Mouse (Mus musculus) hindbrain, embryonic 14.5 days (tissue): ENCODE data around the gene Dhx58. TPM values are rescaled to one million over a fixed set of nuclear protein-coding genes. Genes with fewer than 3 reads are reported as not detected.

ENCODE experiments used
- ATAC-seq: fragments of 200-750 bp; cut with Nextera tagmentation; 2 replicates; pipeline ENCODE4 v1.8.0; 2017; ENCODE audit warnings: moderate number of reproducible peaks, mild to moderate bottlenecking, moderate TSS enrichment, moderate library complexity; ENCODE audit not compliant: low FRiP score
- DNase-seq: peaks from one replicate; pipeline ENCODE4 v3.0.0-alpha.2; 2015; ENCODE audit warnings: low spot score
- H3K27ac ChIP-seq: fragments of 300-500 bp; sonication (generic); 2 replicates; pipeline ENCODE4 v1.5.1; 2014; ENCODE audit warnings: mild to moderate bottlenecking, moderate library complexity
- H3K27me3 ChIP-seq: fragments of 300-500 bp; sonication (generic); 2 replicates; pipeline ENCODE4 v1.6.1; 2014; ENCODE audit warnings: mild to moderate bottlenecking, low read length, mixed read lengths; ENCODE audit not compliant: control insufficient read depth, insufficient read depth
- H3K36me3 ChIP-seq: fragments of 300-500 bp; sonication (generic); replicated peaks from 2 replicates; pipeline ENCODE4 v1.6.1; 2014; ENCODE audit not compliant: control insufficient read depth, insufficient read depth
- H3K4me1 ChIP-seq: fragments of 300-500 bp; sonication (generic); replicated peaks from 2 replicates; pipeline ENCODE4 v1.6.1; 2014; ENCODE audit warnings: antibody characterized with exemption, low read length, mixed read lengths; ENCODE audit not compliant: control insufficient read depth, insufficient read depth
- H3K4me2 ChIP-seq: fragments of 300-500 bp; sonication (generic); replicated peaks from 2 replicates; pipeline ENCODE4 v1.6.1; 2014; ENCODE audit warnings: mild to moderate bottlenecking, moderate library complexity
- H3K4me3 ChIP-seq: fragments of 300-500 bp; sonication (generic); replicated peaks from 2 replicates; pipeline ENCODE4 v1.5.1; 2014; ENCODE audit warnings: mild to moderate bottlenecking, low read length
- H3K9ac ChIP-seq: fragments of 300-500 bp; sonication (generic); 2 replicates; pipeline ENCODE4 v1.6.1; 2014
- H3K9me3 ChIP-seq: fragments of 300-500 bp; sonication (generic); 2 replicates; pipeline ENCODE4 v1.6.1; 2016; ENCODE audit warnings: low read length; ENCODE audit not compliant: control insufficient read depth
- WGBS: fragments of 180-500 bp; shearing (Covaris S2); extraction: QIAGEN DNeasy Blood & Tissue Kit; methylation state at CpG from one replicate; pipeline ENCODE4 v1.1.7; 2014; 5-methylcytosine and 5-hydroxymethylcytosine counted together
- polyA plus RNA-seq: library from polyadenylated mRNA; unstranded; fragments of >200 nt; fragmentation: Nextera tagmentation; extraction: Ambion mirVana; gene quantifications from 2 replicates; pipeline ENCODE4 v1.2.1, GENCODE M21; 2014

The Dhx58 gene
- polyA plus RNA-seq, 1 experiment from 2014 or later = 1.7 TPM

GRCm38 (mm10) chr11:100710528-100710927 is 6.5 kb upstream of the Dhx58 start:
- no peak overlapping the region for H3K9ac ChIP-seq
- no peak overlapping the region for H3K4me3 ChIP-seq
- no peaks in the 10 kb centered on the region for H3K9me3 ChIP-seq
- ATAC-seq = no peak
- no peak overlapping the region for H3K27ac ChIP-seq
- peaks cover 13% of the 10 kb centered on the region for H3K4me1 ChIP-seq
- WGBS = 91% methylated on average over 15 of the region's 15 CpGs
- no peak for DNase-seq
- H3K27me3 ChIP-seq = no peaks in the 10 kb centered on the region
- H3K36me3 ChIP-seq = peaks cover 54% of the 10 kb centered on the region
- no peak overlapping the region for H3K4me2 ChIP-seq

GRCm38 (mm10) chr11:100709201-100709810 is 5.2 kb upstream of the Dhx58 start:
- H3K4me1 ChIP-seq = peaks cover 13% of the 10 kb centered on the region
- H3K9ac ChIP-seq = no peak overlapping the region
- H3K27me3 ChIP-seq = no peaks in the 10 kb centered on the region
- no peak for DNase-seq
- no peak overlapping the region for H3K4me3 ChIP-seq
- no peak for ATAC-seq
- H3K36me3 ChIP-seq = peaks cover 64% of the 10 kb centered on the region
- H3K9me3 ChIP-seq = no peaks in the 10 kb centered on the region
- H3K4me2 ChIP-seq = no peak overlapping the region
- no peak overlapping the region for H3K27ac ChIP-seq
- 96% methylated on average over 9 of the region's 9 CpGs for WGBS

GRCm38 (mm10) chr11:100705095-100705747 is 1.1 kb upstream of the Dhx58 start:
- peaks cover 59% of the 10 kb centered on the region for H3K36me3 ChIP-seq
- H3K27me3 ChIP-seq = 0 out of 2 replicates have a peak, but pooled peaks cover 7% of the 10 kb centered on the region
- ATAC-seq = no peak
- H3K4me1 ChIP-seq = no peaks in the 10 kb centered on the region
- WGBS = 93% methylated on average over 23 of the region's 23 CpGs
- DNase-seq = no peak
- H3K9ac ChIP-seq = no peak overlapping the region
- no peak overlapping the region for H3K27ac ChIP-seq
- no peak overlapping the region for H3K4me3 ChIP-seq
- H3K9me3 ChIP-seq = no peaks in the 10 kb centered on the region
- H3K4me2 ChIP-seq = no peak overlapping the region

GRCm38 (mm10) chr11:100703366-100703765 is 705 bp downstream of the Dhx58 start:
- H3K4me1 ChIP-seq = no peaks in the 10 kb centered on the region
- WGBS = 70% methylated on average over 11 of the region's 11 CpGs
- no peak overlapping the region for H3K27ac ChIP-seq
- H3K36me3 ChIP-seq = peaks cover 41% of the 10 kb centered on the region
- DNase-seq (no peak), ATAC-seq (no peak)
- no peak overlapping the region for H3K4me3 ChIP-seq
- H3K9me3 ChIP-seq = no peaks in the 10 kb centered on the region
- H3K27me3 ChIP-seq = 0 out of 2 replicates have a peak, but pooled peaks cover 7% of the 10 kb centered on the region
- no peak overlapping the region for H3K9ac ChIP-seq
- H3K4me2 ChIP-seq = no peak overlapping the region

- H3K9ac ChIP-seq = no peak overlapping the region
- DNase-seq = no peak
- no peak overlapping the region for H3K27ac ChIP-seq
- ATAC-seq = no peak
- H3K4me1 ChIP-seq = no peaks in the 10 kb centered on the region
- no peaks in the 10 kb centered on the region for H3K9me3 ChIP-seq
- H3K27me3 ChIP-seq = 0 out of 2 replicates have a peak, but pooled peaks cover 7% of the 10 kb centered on the region
- no peak overlapping the region for H3K4me2 ChIP-seq
- no peak overlapping the region for H3K4me3 ChIP-seq
- 39% methylated on average over 7 of the region's 7 CpGs for WGBS
- peaks cover 36% of the 10 kb centered on the region for H3K36me3 ChIP-seq
Observed at GRCm38 (mm10) chr11:100702906-100703305, 1.2 kb downstream of the Dhx58 start.

- 35% methylated on average over 19 of the region's 19 CpGs for WGBS
- no peak for ATAC-seq
- no peak overlapping the region for H3K4me3 ChIP-seq
- peaks cover 30% of the 10 kb centered on the region for H3K36me3 ChIP-seq
- no peaks in the 10 kb centered on the region for H3K4me1 ChIP-seq
- H3K9me3 ChIP-seq = no peaks in the 10 kb centered on the region
- H3K27ac ChIP-seq = no peak overlapping the region
- H3K4me2 ChIP-seq = no peak overlapping the region
- H3K9ac ChIP-seq = no peak overlapping the region
- DNase-seq = peak; percentile 87
- H3K27me3 ChIP-seq = 0 out of 2 replicates have a peak, but pooled peaks cover 7% of the 10 kb centered on the region
Observed at GRCm38 (mm10) chr11:100702081-100702851, 1.8 kb downstream of the Dhx58 start.

GRCm38 (mm10) chr11:100701301-100701700 is 2.8 kb downstream of the Dhx58 start:
- Histone ChIP-seq H3K9me3 (no peaks in the 10 kb centered on the region), H3K4me2 (peak overlapping the region; percentile 33), H3K4me1 (no peaks in the 10 kb centered on the region), H3K36me3 (peaks cover 20% of the 10 kb centered on the region), H3K27me3 (0 out of 2 replicates have a peak, but pooled peaks cover 7% of the 10 kb centered on the region), H3K27ac (no peak overlapping the region), H3K9ac (0 out of 2 replicates have a peak overlapping the region, but pooled peaks have one; percentile 24), H3K4me3 (0 out of 2 replicates have a peak overlapping the region, but pooled peaks have one; percentile 7)
- 2% methylated on average over 14 of the region's 14 CpGs for WGBS
- no peak for DNase-seq
- no peak for ATAC-seq

- H3K4me1 ChIP-seq = no peaks in the 10 kb centered on the region
- DNase-seq (no peak), ATAC-seq (no peak)
- 70% methylated on average over 3 of the region's 3 CpGs for WGBS
- peaks cover 14% of the 10 kb centered on the region for H3K36me3 ChIP-seq
- H3K4me2 ChIP-seq = no peak overlapping the region
- H3K9ac ChIP-seq = 0 out of 2 replicates have a peak overlapping the region, but pooled peaks have one; percentile 24
- H3K9me3 ChIP-seq = no peaks in the 10 kb centered on the region
- H3K27ac ChIP-seq = no peak overlapping the region
- 0 out of 2 replicates have a peak, but pooled peaks cover 7% of the 10 kb centered on the region for H3K27me3 ChIP-seq
- no peak overlapping the region for H3K4me3 ChIP-seq
Observed at GRCm38 (mm10) chr11:100700710-100701109, 3.4 kb downstream of the Dhx58 start.

- Histone ChIP-seq H3K9me3 (no peaks in the 10 kb centered on the region), H3K4me2 (no peak overlapping the region), H3K4me1 (no peaks in the 10 kb centered on the region), H3K36me3 (no peaks in the 10 kb centered on the region), H3K4me3 (no peak overlapping the region), H3K27ac (no peak overlapping the region), H3K27me3 (0 out of 2 replicates have a peak, but pooled peaks cover 7% of the 10 kb centered on the region), H3K9ac (no peak overlapping the region)
- ATAC-seq (no peak), DNase-seq (no peak)
- 79% methylated on average over 7 of the region's 7 CpGs for WGBS
Observed at GRCm38 (mm10) chr11:100697921-100698320, 6.2 kb downstream of the Dhx58 start.
